Comparison of ENCODE assay signal across 8 mouse cellular contexts in the genomic region with DNA sequence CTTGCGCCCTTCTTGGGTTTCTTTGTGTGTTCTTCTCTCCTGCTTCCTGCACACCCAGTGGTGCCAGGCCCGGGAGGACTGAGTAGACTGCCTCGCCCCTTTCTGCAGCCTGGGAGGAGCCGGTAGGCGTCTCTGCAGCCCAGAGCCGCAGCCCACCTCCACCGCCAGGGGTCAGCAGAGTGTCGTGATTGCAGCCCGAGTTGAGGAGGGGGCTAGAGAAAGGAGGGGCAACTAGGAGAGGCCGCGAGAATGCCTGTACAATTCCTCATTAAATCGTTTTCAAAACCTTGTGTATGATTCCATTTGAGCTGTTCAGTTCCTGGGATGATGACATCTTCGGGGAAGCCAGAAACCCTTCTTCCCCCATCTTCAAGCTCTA. TPM values are rescaled to one million over a fixed set of nuclear protein-coding genes. Genes with fewer than 3 reads are reported as not detected.
A peak's percentile ranks its signal among the peaks of the same experiment; 100 is the strongest.
DNase-seq lines count a peak whose midpoint lies in the region; ATAC-seq lines count a peak whose summit lies in the region.

No protein-coding gene starts in this region.

- ATAC-seq in hindbrain, embryonic 11.5 days (ENCODE audit: low FRiP score) = peak; percentile 75

- 1% methylated on average over 13 of the region's 13 CpGs for WGBS in hindbrain, embryonic 11.5 days

- peaks cover 30% of the 10 kb centered on the region for H3K4me1 ChIP-seq in hindbrain, embryonic 11.5 days (replicated peaks; ENCODE audit: control insufficient read depth, insufficient read depth, low read length)

- H3K36me3 ChIP-seq in hindbrain, embryonic 11.5 days (ENCODE audit: control insufficient read depth, insufficient read depth, low read length) = no peaks in the 10 kb centered on the region

- H3K4me3 ChIP-seq in hindbrain, embryonic 11.5 days (ENCODE audit: low read depth, low read length) = peak overlapping the region; percentile 74

- H3K27ac ChIP-seq in hindbrain, embryonic 11.5 days (ENCODE audit: low read depth, low read length) = peak overlapping the region; percentile 85

- H3K9me3 ChIP-seq in hindbrain, embryonic 11.5 days (ENCODE audit: control insufficient read depth, low read length) = no peaks in the 10 kb centered on the region

- H3K27me3 ChIP-seq in hindbrain, embryonic 11.5 days (ENCODE audit: control insufficient read depth, insufficient read depth, low read length) = no peaks in the 10 kb centered on the region

- H3K4me2 ChIP-seq in hindbrain, embryonic 11.5 days (replicated peaks; ENCODE audit: low read depth, low read length) = peak overlapping the region; percentile 77

- DNase-seq in MEL-GATA-1-ER (ENCODE audit: extremely low read depth, low read depth) = peak; percentile 60
- DNase-seq in cerebellum, adult 9-11 months = peak; percentile 88
- peak; percentile 78 to 93 for DNase-seq in frontal cortex, adult 2 months (ENCODE audit: extremely low spot score in 1 of 2, low spot score in 1 of 2)
- peak; percentile 99 for DNase-seq in hindbrain, embryonic 11.5 days (ENCODE audit: low spot score)
- peak; percentile 92 to 98 for DNase-seq in layer of hippocampus, postnatal 25 days (ENCODE audit: extremely low spot score in 1 of 2, low spot score in 1 of 2)
- DNase-seq in lung, postnatal 25 days (ENCODE audit: low spot score) = peak; percentile 90
- DNase-seq in retina, embryonic 14.5 days (ENCODE audit: low spot score) = peak; percentile 98
- peak; percentile 98 for DNase-seq in thymus, postnatal 4 days

- H3K9ac ChIP-seq in hindbrain, embryonic 11.5 days (ENCODE audit: low read depth, low read length) = peak overlapping the region; percentile 49

RNA-seq across cellular contexts. Expression of a gene that starts 1.6 kb away (rescaled TPM):
- polyA plus RNA-seq in frontal cortex, adult 2 months (2012; rRNA removed) = 140 and 156 TPM in 2 replicates
- polyA plus RNA-seq in hindbrain, embryonic 11.5 days (2014; fragmentation: Nextera tagmentation; extraction: Ambion mirVana) = 13.1 and 13.9 TPM in 2 replicates
- 10 to 100 TPM; 87.3 to 93.8 TPM for total RNA-seq in layer of hippocampus, postnatal 25 days (2021)

RNA-seq across cellular contexts. Expression of a gene that starts 2.2 kb away (rescaled TPM):
- 196 and 197 TPM in 2 replicates for polyA plus RNA-seq in frontal cortex, adult 2 months (2012; rRNA removed)
- 12.6 and 18.6 TPM in 2 replicates for polyA plus RNA-seq in hindbrain, embryonic 11.5 days (2014; fragmentation: Nextera tagmentation; extraction: Ambion mirVana)
- total RNA-seq in layer of hippocampus, postnatal 25 days (2021) = 100 to 1,000 TPM; 272 to 274 TPM

RNA-seq across cellular contexts. Expression of a gene that starts 23.8 kb away (rescaled TPM):
- polyA plus RNA-seq in frontal cortex, adult 2 months (2012; rRNA removed) = 0.48 and 0.66 TPM in 2 replicates
- polyA plus RNA-seq in hindbrain, embryonic 11.5 days (2014; fragmentation: Nextera tagmentation; extraction: Ambion mirVana) = 2.1 and 3.0 TPM in 2 replicates
- 1 to 10 TPM; 1.4 to 1.6 TPM for total RNA-seq in layer of hippocampus, postnatal 25 days (2021)

RNA-seq across cellular contexts. Expression of a gene that starts 24.7 kb away (rescaled TPM):
- 7.5 and 8.6 TPM in 2 replicates for polyA plus RNA-seq in frontal cortex, adult 2 months (2012; rRNA removed)
- polyA plus RNA-seq in hindbrain, embryonic 11.5 days (2014; fragmentation: Nextera tagmentation; extraction: Ambion mirVana) = 27.7 and 27.9 TPM in 2 replicates
- 1 to 10 TPM; 4.9 to 6.2 TPM for total RNA-seq in layer of hippocampus, postnatal 25 days (2021)

RNA-seq across cellular contexts. Expression of a gene that starts 27.9 kb away (rescaled TPM):
- polyA plus RNA-seq in frontal cortex, adult 2 months (2012; rRNA removed) = not detected in 2 replicates
- 0.13 TPM in 1 of 2 replicates, not detected in the other for polyA plus RNA-seq in hindbrain, embryonic 11.5 days (2014; fragmentation: Nextera tagmentation; extraction: Ambion mirVana)
- total RNA-seq in layer of hippocampus, postnatal 25 days (2021) = not detected

Comparison
In these comparisons a context has a peak if more than half of its experiments do, and no peak if none do; other contexts are left out.
1. Peak in every context shown above with its lines: DNase-seq, ATAC-seq, H3K4me3 ChIP-seq and H3K27ac ChIP-seq.
2. RNA of a gene that starts 2.2 kb away (polyA plus RNA-seq): 196 to 197 TPM in frontal cortex, adult 2 months; 12.6 to 18.6 TPM in hindbrain, embryonic 11.5 days; every median in the first group is over 10 times any median in the second.